Mouse (Mus musculus) small intestine, adult 2 months (tissue): ENCODE results near the gene Brk1.

Source experiments
- CTCF ChIP-seq: fragments of 200-500 bp; IDR thresholded peaks from 2 replicates; pipeline ENCODE4 v1.5.1; 2012; ENCODE audit warnings: low read depth, mild to moderate bottlenecking, control low read depth, inconsistent platforms, low read length, moderate library complexity, mixed read lengths; ENCODE audit not compliant: insufficient replicate concordance, insufficient read length; ENCODE audit errors: extremely low read depth
- POLR2A ChIP-seq: fragments of 200-500 bp; IDR thresholded peaks from 2 replicates; pipeline ENCODE4 v1.6.1; 2012; ENCODE audit warnings: low read depth, mild to moderate bottlenecking, control low read depth, inconsistent platforms, low read length, moderate library complexity

- TF ChIP-seq CTCF (no peak), POLR2A (no peak)
Measured at GRCm38 (mm10) chr6:113583023-113583422, 21.5 kb upstream of the Brk1 start.
